Mouse (Mus musculus): ENCODE results near the gene Tmem94. TPM values are rescaled to one million over a fixed set of nuclear protein-coding genes. Genes with fewer than 3 reads are reported as not detected.

Tmem94 gene
- polyA plus RNA-seq, 1 experiment from 2014 or later: 34.5 TPM

- Histone ChIP-seq H3K4me1 (ENCODE audit: insufficient read depth, low read length) (peaks cover 68% of the 10 kb centered on the region), H3K9ac (replicated peaks; ENCODE audit: low read length) (peak overlapping the region; percentile 91), H3K4me3 (ENCODE audit: low read length) (peak overlapping the region; percentile 96), H3K4me2 (replicated peaks; ENCODE audit: low read depth, low read length) (peak overlapping the region; percentile 75), H3K9me3 (ENCODE audit: low read length) (no peaks in the 10 kb centered on the region), H3K27me3 (ENCODE audit: insufficient read depth, low read length) (no peaks in the 10 kb centered on the region), H3K36me3 (ENCODE audit: insufficient read depth, low read length) (peaks cover 15% of the 10 kb centered on the region), H3K27ac (ENCODE audit: low read length) (peak overlapping the region; percentile 87; the same call in 1 of the 2 replicates)
- ATAC-seq (ENCODE audit: low FRiP score, low TSS enrichment): no peak
- WGBS: 28% methylated on average over 7 of the region's 7 CpGs
These were observed 46.9 kb downstream of the Tmem94 start for GRCm38 (mm10) chr11:115812095-115812494.

- H3K4me3 ChIP-seq (ENCODE audit: low read length): peak overlapping the region; percentile 96
- 4% methylated on average over 28 of the region's 28 CpGs for WGBS
- H3K27me3 ChIP-seq (ENCODE audit: insufficient read depth, low read length): no peaks in the 10 kb centered on the region
- H3K4me2 ChIP-seq (replicated peaks; ENCODE audit: low read depth, low read length): peak overlapping the region; percentile 75
- peak overlapping the region; percentile 87 for H3K27ac ChIP-seq (ENCODE audit: low read length)
- peaks cover 15% of the 10 kb centered on the region; the same call in 1 of the 2 replicates for H3K36me3 ChIP-seq (ENCODE audit: insufficient read depth, low read length)
- H3K9ac ChIP-seq (replicated peaks; ENCODE audit: low read length): peak overlapping the region; percentile 91
- H3K9me3 ChIP-seq (ENCODE audit: low read length): no peaks in the 10 kb centered on the region
- peak; percentile 1; the same call in 1 of the 2 replicates for ATAC-seq (ENCODE audit: low FRiP score, low TSS enrichment)
- H3K4me1 ChIP-seq (ENCODE audit: insufficient read depth, low read length): peaks cover 66% of the 10 kb centered on the region
These were observed 47.5 kb downstream of the Tmem94 start for GRCm38 (mm10) chr11:115812533-115813420.

- H3K4me2 ChIP-seq (replicated peaks; ENCODE audit: low read depth, low read length): peak within 1 kb of the TSS; percentile 75
- H3K27me3 ChIP-seq (ENCODE audit: insufficient read depth, low read length): no peaks in the 10 kb centered on the region
- peaks cover 15% of the 10 kb centered on the region for H3K36me3 ChIP-seq (ENCODE audit: insufficient read depth, low read length)
- under 1% methylated on average over 43 of the region's 44 CpGs for WGBS
- H3K4me3 ChIP-seq (ENCODE audit: low read length): peak within 1 kb of the TSS; percentile 96
- H3K27ac ChIP-seq (ENCODE audit: low read length): peak within 1 kb of the TSS; percentile 87
- ATAC-seq (ENCODE audit: low FRiP score, low TSS enrichment): peak; percentile 91
- peak within 1 kb of the TSS; percentile 91 for H3K9ac ChIP-seq (replicated peaks; ENCODE audit: low read length)
- H3K9me3 ChIP-seq (ENCODE audit: low read length): no peaks in the 10 kb centered on the region
- H3K4me1 ChIP-seq (ENCODE audit: insufficient read depth, low read length): peaks cover 56% of the 10 kb centered on the region
These were observed 48.5 kb downstream of the Tmem94 start, which contains the start of gene Caskin2 for GRCm38 (mm10) chr11:115813507-115814296. TSS of gene Caskin2 (minus strand) at chr11:115813639.

- Histone ChIP-seq H3K4me2 (replicated peaks; ENCODE audit: low read depth, low read length) (peak within 1 kb of the TSS; percentile 75), H3K36me3 (ENCODE audit: insufficient read depth, low read length) (peaks cover 16% of the 10 kb centered on the region), H3K4me1 (ENCODE audit: insufficient read depth, low read length) (peaks cover 45% of the 10 kb centered on the region), H3K9me3 (ENCODE audit: low read length) (no peaks in the 10 kb centered on the region), H3K27ac (ENCODE audit: low read length) (peak within 1 kb of the TSS; percentile 50), H3K27me3 (ENCODE audit: insufficient read depth, low read length) (no peaks in the 10 kb centered on the region), H3K9ac (replicated peaks; ENCODE audit: low read length) (peak within 1 kb of the TSS; percentile 91), H3K4me3 (ENCODE audit: low read length) (peak within 1 kb of the TSS; percentile 96)
- ATAC-seq (ENCODE audit: low FRiP score, low TSS enrichment): peak; percentile 47
- WGBS: under 1% methylated on average over 65 of the region's 84 CpGs
These were observed 49.6 kb downstream of the Tmem94 start, which contains the start of gene Tsen54 for GRCm38 (mm10) chr11:115814605-115815450. TSS of gene Tsen54 (plus strand) at chr11:115814724.

GRCm38 (mm10) chr11:115817331-115817730, 52.1 kb downstream of the Tmem94 start:
- H3K4me3 ChIP-seq (ENCODE audit: low read length): no peak overlapping the region
- H3K36me3 ChIP-seq (ENCODE audit: insufficient read depth, low read length): peaks cover 30% of the 10 kb centered on the region
- no peak overlapping the region for H3K27ac ChIP-seq (ENCODE audit: low read length)
- H3K27me3 ChIP-seq (ENCODE audit: insufficient read depth, low read length): no peaks in the 10 kb centered on the region
- WGBS: 89% methylated on average over 5 of the region's 5 CpGs
- H3K9me3 ChIP-seq (ENCODE audit: low read length): no peaks in the 10 kb centered on the region
- peaks cover 20% of the 10 kb centered on the region for H3K4me1 ChIP-seq (ENCODE audit: insufficient read depth, low read length)
- no peak overlapping the region for H3K9ac ChIP-seq (replicated peaks; ENCODE audit: low read length)
- H3K4me2 ChIP-seq (replicated peaks; ENCODE audit: low read depth, low read length): no peak overlapping the region
- no peak for ATAC-seq (ENCODE audit: low FRiP score, low TSS enrichment)

- no peak overlapping the region for H3K4me2 ChIP-seq (replicated peaks; ENCODE audit: low read depth, low read length)
- H3K36me3 ChIP-seq (ENCODE audit: insufficient read depth, low read length): peaks cover 37% of the 10 kb centered on the region
- 72% methylated on average over 16 of the region's 16 CpGs for WGBS
These were observed 54.8 kb downstream of the Tmem94 start for GRCm38 (mm10) chr11:115819915-115820623.

GRCm38 (mm10) chr11:115821001-115821400, 55.8 kb downstream of the Tmem94 start:
- Histone ChIP-seq H3K9ac (replicated peaks; ENCODE audit: low read length) (no peak overlapping the region), H3K27me3 (ENCODE audit: insufficient read depth, low read length) (no peaks in the 10 kb centered on the region), H3K4me2 (replicated peaks; ENCODE audit: low read depth, low read length) (no peak overlapping the region), H3K27ac (ENCODE audit: low read length) (0 out of 2 replicates have a peak overlapping the region, but pooled peaks have one; percentile 30), H3K9me3 (ENCODE audit: low read length) (no peaks in the 10 kb centered on the region), H3K36me3 (ENCODE audit: insufficient read depth, low read length) (peaks cover 37% of the 10 kb centered on the region), H3K4me1 (ENCODE audit: insufficient read depth, low read length) (peaks cover 9% of the 10 kb centered on the region), H3K4me3 (ENCODE audit: low read length) (no peak overlapping the region)
- 73% methylated on average over 4 of the region's 4 CpGs for WGBS
- no peak for ATAC-seq (ENCODE audit: low FRiP score, low TSS enrichment)

More at GRCm38 (mm10) chr11:115819915-115820623, 54.8 kb downstream of the Tmem94 start:
- H3K9me3 ChIP-seq (ENCODE audit: low read length): no peaks in the 10 kb centered on the region
- no peaks in the 10 kb centered on the region for H3K27me3 ChIP-seq (ENCODE audit: insufficient read depth, low read length)
- H3K9ac ChIP-seq (replicated peaks; ENCODE audit: low read length): no peak overlapping the region
- H3K4me3 ChIP-seq (ENCODE audit: low read length): no peak overlapping the region
- ATAC-seq (ENCODE audit: low FRiP score, low TSS enrichment): peak; percentile 28; the same call in 1 of the 2 replicates
- peaks cover 18% of the 10 kb centered on the region for H3K4me1 ChIP-seq (ENCODE audit: insufficient read depth, low read length)
- H3K27ac ChIP-seq (ENCODE audit: low read length): peak overlapping the region; percentile 30; the same call in 1 of the 2 replicates

- under 1% methylated on average over 87 of the region's 87 CpGs for WGBS
- Histone ChIP-seq H3K4me1 (ENCODE audit: insufficient read depth, low read length) (peaks cover 19% of the 10 kb centered on the region), H3K9me3 (ENCODE audit: low read length) (no peaks in the 10 kb centered on the region), H3K9ac (replicated peaks; ENCODE audit: low read length) (peak within 1 kb of the TSS; percentile 86), H3K36me3 (ENCODE audit: insufficient read depth, low read length) (peaks cover 26% of the 10 kb centered on the region), H3K4me3 (ENCODE audit: low read length) (peak within 1 kb of the TSS; percentile 81), H3K4me2 (replicated peaks; ENCODE audit: low read depth, low read length) (peak within 1 kb of the TSS; percentile 66), H3K27ac (ENCODE audit: low read length) (peak within 1 kb of the TSS; percentile 66), H3K27me3 (ENCODE audit: insufficient read depth, low read length) (no peaks in the 10 kb centered on the region)
- ATAC-seq (ENCODE audit: low FRiP score, low TSS enrichment): peak; percentile 95
These were observed 58.8 kb downstream of the Tmem94 start, which contains the start of gene Llgl2 for GRCm38 (mm10) chr11:115823774-115824740. TSS of gene Llgl2 (plus strand) at chr11:115824049.

Measured in kidney, embryonic 16.5 days (tissue).